Mouse (Mus musculus): ENCODE data around the gene Tnf. TPM values are rescaled to one million over a fixed set of nuclear protein-coding genes. Genes with fewer than 3 reads are reported as not detected.

The Tnf gene
- polyA plus RNA-seq, 1 experiment, result 2.9 TPM

GRCm38 (mm10) chr17:35178528-35178927, 23.3 kb downstream of the Tnf start:
- H3K36me3 ChIP-seq (replicated peaks; ENCODE audit: low read length), result peaks cover 28% of the 10 kb centered on the region
- H3K4me1 ChIP-seq, result peaks cover 43% of the 10 kb centered on the region
- H3K4me3 ChIP-seq (replicated peaks), result no peak overlapping the region
- H3K27me3 ChIP-seq (replicated peaks), result no peaks in the 10 kb centered on the region
- H3K9me3 ChIP-seq, result no peaks in the 10 kb centered on the region
- no peak for TF ChIP-seq FLI1 (IDR thresholded peaks at IDR 0.05; ENCODE audit: low read length)
- no peak for TF ChIP-seq GATA1 (IDR thresholded peaks at IDR 0.05; ENCODE audit: borderline replicate concordance, low read length)

- peaks cover 21% of the 10 kb centered on the region for H3K36me3 ChIP-seq (replicated peaks; ENCODE audit: low read length)
- no peaks in the 10 kb centered on the region for H3K27me3 ChIP-seq (replicated peaks)
- TF ChIP-seq FLI1 (IDR thresholded peaks at IDR 0.05; ENCODE audit: low read length) (no peak), GATA1 (IDR thresholded peaks at IDR 0.05; ENCODE audit: borderline replicate concordance, low read length) (no peak)
- H3K4me1 ChIP-seq, result peaks cover 59% of the 10 kb centered on the region
- H3K4me3 ChIP-seq (replicated peaks), result no peak within 1 kb of the TSS
- no peaks in the 10 kb centered on the region for H3K9me3 ChIP-seq
These were observed 25.8 kb downstream of the Tnf start, which contains the start of gene Aif1 for GRCm38 (mm10) chr17:35175968-35176367. Gene Aif1 (minus strand): TSS chr17:35176068.

DNA sequence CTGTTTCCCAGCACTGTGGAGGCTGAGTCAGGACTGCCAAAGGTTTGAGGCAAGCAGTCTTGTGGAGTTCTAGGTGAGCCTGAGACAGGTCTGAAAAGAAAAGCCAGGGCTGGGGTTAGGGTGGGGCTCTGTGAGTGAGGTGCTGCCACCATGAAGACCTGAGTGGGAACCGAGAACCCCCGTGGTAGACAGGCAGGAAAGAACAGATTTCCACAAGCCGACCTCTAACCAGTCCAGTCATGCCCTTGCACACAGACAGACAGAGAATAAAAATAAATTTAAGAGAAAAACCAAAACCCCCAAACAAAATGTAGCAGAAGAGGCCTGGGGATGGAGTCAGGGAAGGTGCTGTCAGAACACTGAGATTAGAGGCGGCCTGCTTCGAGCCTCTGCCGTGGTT, 26.4 kb downstream of the Tnf start:
- Histone ChIP-seq H3K9me3 (no peaks in the 10 kb centered on the region), H3K4me1 (peaks cover 58% of the 10 kb centered on the region), H3K4me3 (replicated peaks) (no peak overlapping the region), H3K36me3 (replicated peaks; ENCODE audit: low read length) (peaks cover 19% of the 10 kb centered on the region), H3K27me3 (replicated peaks) (no peaks in the 10 kb centered on the region)
- TF ChIP-seq FLI1 (IDR thresholded peaks at IDR 0.05; ENCODE audit: low read length), result no peak
- no peak for TF ChIP-seq GATA1 (IDR thresholded peaks at IDR 0.05; ENCODE audit: borderline replicate concordance, low read length)

GRCm38 (mm10) chr17:35174201-35174977, 27.4 kb downstream of the Tnf start:
- Histone ChIP-seq H3K27me3 (replicated peaks) (no peaks in the 10 kb centered on the region), H3K9me3 (no peaks in the 10 kb centered on the region), H3K36me3 (replicated peaks; ENCODE audit: low read length) (peaks cover 9% of the 10 kb centered on the region), H3K4me3 (replicated peaks) (peak overlapping the region; percentile 19), H3K4me1 (peaks cover 52% of the 10 kb centered on the region)
- TF ChIP-seq FLI1 (IDR thresholded peaks at IDR 0.05; ENCODE audit: low read length), result no peak
- no peak for TF ChIP-seq GATA1 (IDR thresholded peaks at IDR 0.05; ENCODE audit: borderline replicate concordance, low read length)

DNA sequence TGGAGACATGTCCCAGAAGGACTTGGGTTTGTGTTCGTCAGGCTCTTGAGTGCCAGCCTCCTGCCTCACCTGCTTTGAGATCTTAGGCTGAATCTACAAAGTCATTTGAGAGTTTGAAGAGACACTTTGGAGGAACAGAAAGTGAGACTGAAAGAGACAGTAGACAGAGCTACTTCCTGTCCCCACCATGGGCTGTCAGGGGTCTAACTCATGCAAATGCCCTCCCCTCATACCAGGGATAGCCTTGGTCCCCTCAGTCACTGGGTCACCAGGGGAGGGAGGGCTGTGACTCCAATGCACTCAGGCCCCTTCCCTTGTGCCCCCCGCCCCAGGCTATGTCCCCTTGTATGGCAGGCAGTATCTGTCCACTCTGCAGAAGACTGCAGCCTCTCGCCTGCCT, 28.5 kb downstream of the Tnf start:
- peak overlapping the region; percentile 80 for H3K4me3 ChIP-seq (replicated peaks)
- H3K4me1 ChIP-seq, result peaks cover 51% of the 10 kb centered on the region
- H3K27me3 ChIP-seq (replicated peaks), result no peaks in the 10 kb centered on the region
- H3K36me3 ChIP-seq (replicated peaks; ENCODE audit: low read length), result peaks cover 4% of the 10 kb centered on the region
- no peak for TF ChIP-seq FLI1 (IDR thresholded peaks at IDR 0.05; ENCODE audit: low read length)
- no peak for TF ChIP-seq GATA1 (IDR thresholded peaks at IDR 0.05; ENCODE audit: borderline replicate concordance, low read length)
- H3K9me3 ChIP-seq, result no peaks in the 10 kb centered on the region

DNA sequence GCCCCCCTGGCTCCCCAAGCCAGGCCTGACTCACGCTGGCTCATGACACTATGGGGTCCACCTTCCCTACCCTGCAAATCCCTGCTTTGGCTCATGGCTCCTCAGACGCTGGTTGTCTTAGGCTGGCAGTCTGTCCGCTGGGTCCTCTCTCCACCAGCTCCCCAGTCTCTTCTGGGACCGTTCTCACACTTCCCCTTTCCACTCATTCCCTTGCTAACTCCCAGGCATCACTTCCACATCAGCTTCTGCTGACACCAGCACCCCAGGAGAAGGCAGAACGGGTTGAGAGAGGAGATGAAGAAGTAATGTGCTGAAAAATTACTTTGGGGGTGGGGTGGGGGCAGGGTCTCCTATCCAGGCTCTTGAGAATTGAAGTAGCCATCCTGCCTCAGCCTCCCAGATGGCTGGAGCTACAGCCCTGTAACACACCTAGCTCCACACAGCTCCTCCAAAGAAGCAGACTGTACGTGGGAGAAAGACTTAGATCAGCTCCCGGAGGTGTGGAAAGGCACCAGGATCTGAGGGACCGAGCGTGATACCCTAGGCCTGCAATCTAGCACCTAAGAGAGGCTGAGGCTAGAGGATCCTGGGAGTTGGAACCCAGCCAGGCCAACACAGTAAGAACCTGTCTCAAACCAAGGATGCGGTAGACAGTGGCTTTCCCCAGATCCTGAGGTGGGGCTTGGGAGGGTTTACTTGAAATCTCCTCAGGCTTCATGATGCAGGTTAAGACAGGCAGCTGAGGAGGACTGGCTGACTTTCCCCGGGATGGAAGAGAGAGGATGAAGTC, 29.2 kb downstream of the Tnf start:
- Histone ChIP-seq H3K4me3 (replicated peaks) (peak overlapping the region; percentile 78), H3K9me3 (no peaks in the 10 kb centered on the region), H3K27me3 (replicated peaks) (no peaks in the 10 kb centered on the region), H3K4me1 (peaks cover 53% of the 10 kb centered on the region), H3K36me3 (replicated peaks; ENCODE audit: low read length) (peaks cover 5% of the 10 kb centered on the region)
- no peak for TF ChIP-seq GATA1 (IDR thresholded peaks at IDR 0.05; ENCODE audit: borderline replicate concordance, low read length)
- TF ChIP-seq FLI1 (IDR thresholded peaks at IDR 0.05; ENCODE audit: low read length), result no peak

GRCm38 (mm10) chr17:35168541-35169207, 33.1 kb downstream of the Tnf start:
- Histone ChIP-seq H3K4me3 (replicated peaks) (no peak overlapping the region), H3K27me3 (replicated peaks) (no peaks in the 10 kb centered on the region), H3K9me3 (no peaks in the 10 kb centered on the region), H3K36me3 (replicated peaks; ENCODE audit: low read length) (peaks cover 6% of the 10 kb centered on the region), H3K4me1 (peaks cover 50% of the 10 kb centered on the region)
- TF ChIP-seq FLI1 (IDR thresholded peaks at IDR 0.05; ENCODE audit: low read length) (no peak), GATA1 (IDR thresholded peaks at IDR 0.05; ENCODE audit: borderline replicate concordance, low read length) (no peak)

DNA sequence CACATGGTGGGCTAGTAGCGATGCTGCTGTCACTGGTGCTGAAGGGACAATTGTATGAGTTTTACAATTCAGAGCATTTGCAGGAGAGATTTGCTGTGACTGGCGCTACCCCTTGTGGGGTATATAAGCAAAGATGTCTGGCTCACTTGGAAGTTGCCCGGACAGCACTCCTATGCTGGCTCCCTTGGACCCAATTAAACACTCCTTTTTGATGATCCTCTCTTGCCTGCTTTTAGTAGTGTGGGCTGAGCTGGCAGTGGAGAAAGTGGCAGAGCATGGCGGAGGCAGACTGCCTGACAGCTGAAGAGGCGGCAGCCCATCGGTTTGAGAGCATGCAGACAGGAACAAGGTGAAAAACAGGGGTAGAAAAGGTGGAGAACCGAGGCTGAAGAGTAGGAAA, 34.0 kb downstream of the Tnf start:
- Histone ChIP-seq H3K4me1 (peaks cover 49% of the 10 kb centered on the region), H3K36me3 (replicated peaks; ENCODE audit: low read length) (peaks cover 12% of the 10 kb centered on the region), H3K9me3 (no peaks in the 10 kb centered on the region), H3K4me3 (replicated peaks) (no peak overlapping the region), H3K27me3 (replicated peaks) (no peaks in the 10 kb centered on the region)
- TF ChIP-seq GATA1 (IDR thresholded peaks at IDR 0.05; ENCODE audit: borderline replicate concordance, low read length), result no peak
- TF ChIP-seq FLI1 (IDR thresholded peaks at IDR 0.05; ENCODE audit: low read length), result no peak

DNA sequence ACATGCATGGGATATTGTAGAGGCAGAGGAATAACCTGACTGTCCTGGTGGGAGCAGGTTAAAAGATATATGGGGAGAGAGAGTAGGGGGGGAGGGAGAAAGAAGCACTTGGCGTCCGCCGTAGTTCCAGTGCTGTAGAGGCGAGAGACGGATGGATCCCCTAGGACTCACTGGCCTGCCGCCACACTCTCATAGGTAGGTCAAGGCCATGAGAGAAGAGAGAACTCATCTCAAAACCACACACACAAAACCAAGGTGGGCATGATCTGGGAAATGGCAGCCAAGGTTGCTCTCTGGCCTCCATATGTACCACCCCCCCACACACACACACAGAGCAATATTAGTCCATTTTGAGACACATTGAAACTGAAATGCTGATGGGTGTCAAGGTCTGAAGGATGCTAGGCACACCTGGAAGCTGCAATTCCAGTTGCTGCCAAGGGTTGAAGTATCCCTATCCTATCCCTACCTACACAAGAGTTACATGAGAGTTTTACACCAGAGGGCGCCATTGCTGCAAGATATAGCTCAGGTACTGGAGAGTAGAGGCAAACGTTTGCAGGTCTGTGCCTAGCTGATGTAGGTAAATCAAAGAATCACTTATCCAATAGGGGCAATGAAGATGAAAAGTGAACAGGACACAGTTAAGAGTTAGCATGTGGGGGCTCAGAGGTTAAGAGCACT, 35.3 kb downstream of the Tnf start:
- peaks cover 25% of the 10 kb centered on the region for H3K36me3 ChIP-seq (replicated peaks; ENCODE audit: low read length)
- H3K27me3 ChIP-seq (replicated peaks), result no peaks in the 10 kb centered on the region
- H3K9me3 ChIP-seq, result no peaks in the 10 kb centered on the region
- peaks cover 51% of the 10 kb centered on the region for H3K4me1 ChIP-seq
- peak overlapping the region; percentile 96 for H3K4me3 ChIP-seq (replicated peaks)
- TF ChIP-seq FLI1 (IDR thresholded peaks at IDR 0.05; ENCODE audit: low read length) (no peak), GATA1 (IDR thresholded peaks at IDR 0.05; ENCODE audit: borderline replicate concordance, low read length) (no peak)

Measured in megakaryocyte, embryonic 14.5 days (primary cell).